Comparison of ENCODE assay signal across 8 mouse cellular contexts in the genomic region with DNA sequence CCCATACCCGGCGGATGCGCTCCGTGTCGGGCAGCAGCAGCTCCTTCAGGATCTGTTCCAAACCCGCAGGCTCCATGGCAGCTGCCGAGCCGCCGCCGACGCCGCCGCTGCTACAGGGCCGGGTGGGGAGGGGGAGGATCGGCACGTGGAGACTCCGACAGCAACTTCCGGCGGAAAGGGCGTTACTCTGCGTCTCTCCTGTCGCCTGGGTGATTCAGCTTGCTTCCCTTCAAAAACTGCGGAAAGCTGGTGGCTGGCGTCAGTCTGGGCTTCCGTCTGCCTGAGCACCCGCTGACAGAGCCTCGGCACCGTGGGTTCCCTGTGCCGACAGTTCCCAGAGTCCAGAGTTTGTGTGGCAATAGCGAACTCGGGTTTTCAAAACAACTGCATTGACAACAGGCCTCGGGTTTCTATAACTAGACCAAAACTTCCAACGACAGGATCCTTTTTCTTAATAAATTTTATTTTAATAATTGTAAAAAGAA. TPM values are rescaled to one million over a fixed set of nuclear protein-coding genes. Genes with fewer than 3 reads are reported as not detected.
DNase-seq lines count a peak whose midpoint lies in the region; ATAC-seq lines count a peak whose summit lies in the region.

A gene (minus strand): TSS at position 435 of the 485 bp plus-strand sequence.

- peak; percentile 99 for ATAC-seq in inflammation-experienced regulatory T-cells, adult 6 months
- peak; percentile 94 for ATAC-seq in megakaryocyte-erythroid progenitor cell, adult 5-6 weeks (replicated peaks; ENCODE audit: low FRiP score, low TSS enrichment, poor library complexity, severe bottlenecking)

- peak; percentile 89 for DNase-seq in adipocyte (ENCODE audit: low spot score)
- DNase-seq in embryo, embryonic 10 days (ENCODE audit: low spot score), result peak; percentile 97
- DNase-seq in gastrocnemius, postnatal 14 days, result peak; percentile 89
- peak; percentile 89 to 94 for DNase-seq in left cerebral cortex, postnatal 10 days (ENCODE audit: extremely low spot score in 1 of 2, low spot score in 2 of 2)
- peak; percentile 88 for DNase-seq in right cerebral cortex, postnatal 25 days
- peak; percentile 87 for DNase-seq in yolk sac, embryonic 10.5 days (ENCODE audit: low spot score)

- intact Hi-C loops in gastrocnemius, postnatal 14 days (cut with DNase I; ENCODE audit: low total_unique reads), result no loop called here
- intact Hi-C loops in left cerebral cortex, postnatal 10 days (cut with DNase I), result no loop called here

RNA-seq across cellular contexts. Expression of the gene that starts here (rescaled TPM):
- 10 to 100 TPM; 52.5 to 62.0 TPM for total RNA-seq in gastrocnemius, postnatal 14 days (2021)
- 10 to 100 TPM; 21.1 to 39.8 (median 36.3) TPM for polyA plus RNA-seq in inflammation-experienced regulatory T-cells, adult 6 months (2017; shearing (Covaris generic))
- 100 to 1,000 TPM; 141 to 164 TPM for total RNA-seq in left cerebral cortex, postnatal 10 days (2021)
- 79.0 and 101 TPM in 2 replicates for total RNA-seq in megakaryocyte-erythroid progenitor cell, adult 5-6 weeks (2014; fragmentation: Nextera tagmentation)
- total RNA-seq in megakaryocyte-erythroid progenitor cell, adult 5-6 weeks (2017), result 21.2 and 26.9 TPM in 2 replicates

Comparison
In these comparisons a context has a peak if more than half of its experiments do, and no peak if none do; other contexts are left out.
1. Peak in every context shown above with its lines: DNase-seq and ATAC-seq.